ENCODE assay signal across 8 mouse cellular contexts in the genomic region with DNA sequence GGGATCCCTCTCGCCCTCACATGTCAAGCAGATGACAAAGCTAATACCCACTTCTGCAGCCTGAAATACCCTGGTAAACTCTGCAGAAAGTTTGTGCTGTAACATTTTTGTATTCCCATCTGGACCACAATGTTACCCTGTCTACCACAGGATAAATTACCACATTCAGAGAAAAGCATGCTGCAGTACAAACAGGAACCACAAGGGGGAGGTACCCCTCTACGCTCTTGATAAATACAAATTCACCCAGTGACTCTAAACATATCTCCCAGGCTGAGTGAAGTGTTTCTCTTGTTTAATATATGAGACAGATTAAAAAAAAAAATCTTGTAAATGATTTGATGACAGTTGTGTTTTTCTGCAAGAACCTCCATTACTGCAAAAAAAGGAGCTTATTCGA.
DNase-seq lines count a peak whose midpoint lies in the region; ATAC-seq lines count a peak whose summit lies in the region.
"Not testable (repeated sequence)": the region's sequence is repeated elsewhere in the genome, so short reads cannot be mapped to it uniquely, and the experiment has no call there.

No protein-coding gene starts in this region.

- not testable (repeated sequence) for H3K9me3 ChIP-seq in hindbrain, embryonic 11.5 days (ENCODE audit: control insufficient read depth, low read length)

- 74% methylated on average over 3 of the region's 3 CpGs for WGBS in hindbrain, embryonic 11.5 days

- not testable (repeated sequence) for H3K27ac ChIP-seq in hindbrain, embryonic 11.5 days (ENCODE audit: low read depth, low read length)

- not testable (repeated sequence) for H3K4me2 ChIP-seq in hindbrain, embryonic 11.5 days (replicated peaks; ENCODE audit: low read depth, low read length)

- H3K4me3 ChIP-seq in hindbrain, embryonic 11.5 days (ENCODE audit: low read depth, low read length): not testable (repeated sequence)

- not testable (repeated sequence) for H3K4me1 ChIP-seq in hindbrain, embryonic 11.5 days (replicated peaks; ENCODE audit: control insufficient read depth, insufficient read depth, low read length)

- H3K36me3 ChIP-seq in hindbrain, embryonic 11.5 days (ENCODE audit: control insufficient read depth, insufficient read depth, low read length): not testable (repeated sequence)

- peak; percentile 55 for ATAC-seq in CD4-positive, CD25-positive, alpha-beta regulatory T cell, adult 4 months
- peak; percentile 68 for ATAC-seq in erythroid progenitor cell, adult 5-6 weeks (replicated peaks; ENCODE audit: low FRiP score, poor library complexity, severe bottlenecking)
- not testable (repeated sequence) for ATAC-seq in hindbrain, embryonic 11.5 days (ENCODE audit: low FRiP score)

- peak; percentile 3 for DNase-seq in adrenal gland, postnatal 10 days
- DNase-seq in hindbrain, embryonic 11.5 days (ENCODE audit: low spot score): peak; percentile 62
- peak; percentile 9 for DNase-seq in layer of hippocampus, adult 11-12 months (ENCODE audit: low spot score)
- peak; percentile 3 for DNase-seq in lung, postnatal 10 days
- DNase-seq in right cerebral cortex, postnatal 14 days: peak; percentile 6
- DNase-seq in thymus, postnatal 4 days: peak; percentile 68

- not testable (repeated sequence) for H3K9ac ChIP-seq in hindbrain, embryonic 11.5 days (ENCODE audit: low read depth, low read length)

- not testable (repeated sequence) for H3K27me3 ChIP-seq in hindbrain, embryonic 11.5 days (ENCODE audit: control insufficient read depth, insufficient read depth, low read length)

Comparison
In these comparisons a context has a peak if more than half of its experiments do, and no peak if none do; other contexts are left out.
1. DNase-seq: peak in every context shown above with its lines; median percentile 68 in thymus, postnatal 4 days; 62 in hindbrain, embryonic 11.5 days; 9 in layer of hippocampus, adult 11-12 months; 6 in right cerebral cortex, postnatal 14 days; 3 in adrenal gland, postnatal 10 days; 3 in lung, postnatal 10 days.